Mouse (Mus musculus): ENCODE measurements around the gene Gm10057.
"Not testable (repeated sequence)": the region's sequence is repeated elsewhere in the genome, so short reads cannot be mapped to it uniquely, and the experiment has no call there.

Gm10057 gene

DNA sequence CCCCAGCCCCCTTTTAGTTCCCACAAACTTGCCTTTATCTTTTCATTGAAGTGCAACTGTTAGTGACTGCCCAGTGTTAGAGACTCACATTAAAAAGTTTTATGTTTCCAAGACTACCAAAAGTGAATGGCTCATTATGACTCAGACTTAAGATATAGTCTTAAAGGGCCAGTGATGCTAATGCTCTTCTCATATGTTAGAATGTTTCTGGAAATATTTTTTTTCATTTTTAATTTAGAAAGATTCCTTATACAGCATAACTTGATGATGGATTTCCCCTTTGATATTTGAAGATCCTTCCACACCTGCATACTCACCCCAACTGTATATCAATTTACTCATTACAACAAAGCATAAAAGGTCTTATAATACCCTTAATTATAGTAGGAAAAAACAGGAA is at the start of gene Gm10057:
Gm10057 (minus strand) TSS at position 101 of the 400 bp plus-strand sequence.
- DNase-seq = not testable (repeated sequence)

- DNase-seq = not testable (repeated sequence)
Observed at GRCm38 (mm10) chrX:154033727-154034126, 21.1 kb downstream of the Gm10057 start, which contains the start of gene 4921511M17Rik. Gene 4921511M17Rik (minus strand): TSS chrX:154033827.

- DNase-seq = not testable (repeated sequence)
Observed at GRCm38 (mm10) chrX:154012540-154012939, 42.3 kb downstream of the Gm10057 start, which contains the start of gene Samt1. Gene Samt1 (minus strand): TSS chrX:154012640.

Data from kidney, adult 9 months (tissue).